Mouse (Mus musculus) heart, embryonic 15.5 days (tissue): ENCODE measurements around the gene Frmd4a. TPM values are rescaled to one million over a fixed set of nuclear protein-coding genes. Genes with fewer than 3 reads are reported as not detected.

Experiments
- ATAC-seq: fragments of 200-750 bp; cut with Nextera tagmentation; replicated peaks from 2 replicates; pipeline ENCODE4 v1.8.0; 2017; ENCODE audit warnings: low read depth, moderate TSS enrichment; ENCODE audit not compliant: insufficient number of reproducible peaks, insufficient read depth, low FRiP score
- H3K27ac ChIP-seq: fragments of 300-500 bp; sonication (generic); 2 replicates; pipeline ENCODE4 v1.5.1; 2015; ENCODE audit warnings: mild to moderate bottlenecking, inconsistent platforms
- H3K27me3 ChIP-seq: fragments of 300-500 bp; sonication (generic); 2 replicates; pipeline ENCODE4 v1.6.1; 2015; ENCODE audit warnings: inconsistent platforms
- H3K36me3 ChIP-seq: fragments of 300-500 bp; sonication (generic); 2 replicates; pipeline ENCODE4 v1.6.1; 2015; ENCODE audit warnings: mild to moderate bottlenecking, inconsistent platforms
- H3K4me1 ChIP-seq: fragments of 300-500 bp; sonication (generic); replicated peaks from 2 replicates; pipeline ENCODE4 v1.6.1; 2015; ENCODE audit warnings: inconsistent platforms
- H3K4me2 ChIP-seq: fragments of 300-500 bp; sonication (generic); 2 replicates; pipeline ENCODE4 v1.6.1; 2015; ENCODE audit warnings: inconsistent platforms, mild to moderate bottlenecking, moderate library complexity
- H3K4me3 ChIP-seq: fragments of 300-500 bp; sonication (generic); 2 replicates; pipeline ENCODE4 v1.5.1; 2015; ENCODE audit warnings: mild to moderate bottlenecking, inconsistent platforms
- H3K9ac ChIP-seq: fragments of 300-500 bp; sonication (generic); 2 replicates; pipeline ENCODE4 v1.6.1; 2015; ENCODE audit warnings: mild to moderate bottlenecking, inconsistent platforms
- H3K9me3 ChIP-seq: fragments of 300-500 bp; sonication (generic); replicated peaks from 2 replicates; pipeline ENCODE4 v1.6.1; 2016; ENCODE audit warnings: inconsistent platforms
- WGBS: fragments of 180-500 bp; shearing (Covaris S2); methylation state at CpG from one replicate; pipeline ENCODE4 v1.1.7; 2015; ENCODE audit warnings: mixed read lengths; 5-methylcytosine and 5-hydroxymethylcytosine counted together
- polyA plus RNA-seq: library from polyadenylated mRNA; unstranded; fragments of >200 nt; fragmentation: Nextera tagmentation; extraction: Ambion mirVana; gene quantifications from 2 replicates; pipeline ENCODE4 v1.2.1, GENCODE M21; 2015

The Frmd4a gene
- polyA plus RNA-seq, result 15.6 and 22.7 TPM in 2 replicates

DNA sequence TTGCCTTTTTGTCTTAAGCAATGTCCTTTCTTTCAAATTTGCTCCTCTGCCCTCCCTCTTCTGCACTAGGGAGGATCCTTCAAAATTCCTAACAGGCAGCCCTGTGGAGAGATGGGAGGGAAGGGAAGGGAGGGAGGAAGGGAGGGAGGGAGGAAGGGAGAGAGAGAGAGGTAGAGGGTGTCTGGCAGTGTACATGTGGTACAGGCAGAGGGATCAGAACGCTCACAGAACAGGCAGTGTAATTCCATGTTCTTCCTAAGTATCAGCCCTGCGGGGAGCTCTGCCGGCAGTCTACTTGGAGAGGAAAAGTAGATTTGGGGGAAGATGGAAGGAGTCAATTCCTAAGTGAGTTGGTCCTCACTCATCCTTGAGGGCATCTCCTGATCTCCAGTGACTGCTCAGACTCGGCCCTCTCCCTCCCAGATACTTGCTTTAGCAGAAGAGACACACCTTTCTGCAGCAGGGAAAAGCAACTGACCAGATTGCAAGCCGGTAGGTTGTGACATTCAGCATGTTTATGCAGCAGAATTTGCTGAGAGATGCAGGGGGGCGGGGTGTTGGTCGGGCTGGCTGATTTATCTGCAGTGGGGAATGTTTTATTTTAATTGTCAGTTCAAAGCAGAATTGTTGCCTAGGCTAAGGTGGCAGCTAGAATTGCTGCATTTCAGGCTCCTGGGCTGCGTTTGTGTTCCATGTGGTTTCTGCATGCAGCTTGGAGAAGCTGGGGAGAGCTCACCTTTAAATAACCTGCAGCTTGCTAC lies at the start of gene Frmd4a:
Frmd4a (plus strand) TSS at position 190 of the 761 bp plus-strand sequence.
- ATAC-seq, result no peak
- WGBS, result 41% methylated on average over 8 of the region's 8 CpGs
- no peak within 1 kb of the TSS for H3K9ac ChIP-seq

GRCm38 (mm10) chr2:3988876-3989275 lies 28.6 kb upstream of the Frmd4a start:
- Histone ChIP-seq H3K27me3 (no peaks in the 10 kb centered on the region), H3K9me3 (no peaks in the 10 kb centered on the region), H3K4me3 (no peak overlapping the region), H3K4me1 (no peaks in the 10 kb centered on the region), H3K9ac (no peak overlapping the region), H3K4me2 (no peak overlapping the region), H3K36me3 (no peaks in the 10 kb centered on the region), H3K27ac (no peak overlapping the region)
- 81% methylated on average over 7 of the region's 7 CpGs for WGBS
- ATAC-seq, result no peak

More for the DNA sequence above, at the start of gene Frmd4a:
- H3K4me3 ChIP-seq, result peak within 1 kb of the TSS; percentile 0; the same call in 1 of the 2 replicates
- H3K4me2 ChIP-seq, result peak within 1 kb of the TSS; percentile 27
- no peaks in the 10 kb centered on the region for H3K9me3 ChIP-seq
- H3K27me3 ChIP-seq, result no peaks in the 10 kb centered on the region
- peaks cover 6% of the 10 kb centered on the region; the same call in 1 of the 2 replicates for H3K4me1 ChIP-seq
- no peaks in the 10 kb centered on the region for H3K36me3 ChIP-seq
- no peak within 1 kb of the TSS for H3K27ac ChIP-seq

GRCm38 (mm10) chr2:3990431-3990830 lies 27.1 kb upstream of the Frmd4a start:
- Histone ChIP-seq H3K4me3 (no peak overlapping the region), H3K27ac (no peak overlapping the region), H3K9ac (no peak overlapping the region), H3K4me2 (no peak overlapping the region), H3K27me3 (no peaks in the 10 kb centered on the region), H3K4me1 (no peaks in the 10 kb centered on the region), H3K36me3 (no peaks in the 10 kb centered on the region), H3K9me3 (no peaks in the 10 kb centered on the region)
- ATAC-seq, result no peak
- WGBS, result 86% methylated on average over 1 of the region's 1 CpGs

DNA sequence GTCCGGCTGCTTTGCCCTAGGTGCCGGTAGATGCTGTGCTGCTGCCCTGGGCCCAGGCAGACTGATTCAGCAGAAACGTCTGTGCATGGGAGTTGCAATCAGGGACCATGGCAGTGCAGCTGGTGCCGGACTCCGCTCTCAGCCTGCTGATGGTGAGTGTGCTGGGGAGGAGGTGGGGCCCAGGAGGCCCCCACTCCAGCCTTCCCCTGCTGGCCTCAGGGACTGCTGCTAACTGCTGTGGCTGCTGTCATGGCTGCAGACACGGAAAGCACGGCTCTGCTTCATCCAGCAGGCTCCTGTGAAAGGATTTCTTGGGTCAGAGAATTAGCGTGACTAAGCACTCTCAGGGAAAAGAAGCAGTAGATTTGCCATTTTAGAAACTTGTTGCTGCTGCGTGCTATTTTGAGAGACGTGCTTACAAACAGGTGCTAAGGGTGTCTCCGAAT lies 937 bp downstream of the Frmd4a start:
- H3K4me2 ChIP-seq, result peak overlapping the region; percentile 27
- no peak overlapping the region for H3K27ac ChIP-seq
- H3K9ac ChIP-seq, result no peak overlapping the region

DNA sequence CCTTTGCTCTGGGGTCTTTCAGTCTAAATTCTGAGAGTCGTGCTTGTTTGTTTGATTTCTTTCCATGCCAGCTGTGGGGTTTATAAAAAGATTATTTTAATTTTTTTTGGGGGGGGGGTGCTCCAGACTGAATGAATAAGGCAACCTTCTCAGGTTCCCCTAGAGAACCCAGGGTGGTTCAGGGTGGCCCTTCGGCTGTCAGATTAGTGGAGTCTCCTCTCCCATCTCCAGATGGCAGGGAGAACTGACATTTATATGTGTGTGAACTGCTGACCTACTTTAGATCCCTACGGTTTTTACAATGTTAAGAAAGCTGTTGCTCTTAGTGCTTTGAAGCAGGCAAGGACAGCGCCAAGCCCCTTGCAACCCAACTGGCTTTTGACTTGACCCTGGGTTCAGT lies 1.4 kb downstream of the Frmd4a start:
- no peak overlapping the region for H3K4me2 ChIP-seq
- WGBS, result 66% methylated on average over 4 of the region's 4 CpGs
- H3K4me1 ChIP-seq, result peaks cover 6% of the 10 kb centered on the region; the same call in 1 of the 2 replicates
- H3K9ac ChIP-seq, result no peak overlapping the region
- no peak for ATAC-seq
- no peaks in the 10 kb centered on the region for H3K9me3 ChIP-seq
- no peaks in the 10 kb centered on the region for H3K36me3 ChIP-seq
- H3K27me3 ChIP-seq, result no peaks in the 10 kb centered on the region
- H3K4me3 ChIP-seq, result no peak overlapping the region
- no peak overlapping the region for H3K27ac ChIP-seq

More for the DNA sequence above, 937 bp downstream of the Frmd4a start:
- ATAC-seq, result 0 out of 2 replicates have a peak, but pooled peaks have one; percentile 31
- peak overlapping the region; percentile 0; the same call in 1 of the 2 replicates for H3K4me3 ChIP-seq
- peaks cover 6% of the 10 kb centered on the region; the same call in 1 of the 2 replicates for H3K4me1 ChIP-seq
- no peaks in the 10 kb centered on the region for H3K36me3 ChIP-seq
- 37% methylated on average over 11 of the region's 11 CpGs for WGBS
- no peaks in the 10 kb centered on the region for H3K27me3 ChIP-seq
- no peaks in the 10 kb centered on the region for H3K9me3 ChIP-seq

DNA sequence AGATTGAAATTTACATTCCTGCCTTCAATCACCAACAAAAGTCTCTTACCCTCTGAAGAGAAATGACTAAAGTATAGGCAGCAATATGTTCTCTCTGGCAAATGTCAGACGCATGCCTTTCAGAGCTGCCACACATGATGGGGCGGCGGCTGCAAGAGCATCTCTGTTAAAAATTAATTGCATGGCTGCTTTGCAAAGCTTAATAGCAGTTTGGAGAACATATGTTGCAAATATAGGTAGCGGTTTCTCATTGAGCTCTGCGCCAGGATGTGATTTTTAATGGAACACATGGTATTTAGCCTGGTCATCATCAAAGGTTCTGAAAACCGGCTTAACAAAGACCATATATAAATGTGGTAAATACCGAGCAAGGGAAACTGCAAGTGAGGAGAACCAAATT lies 7.4 kb downstream of the Frmd4a start:
- no peaks in the 10 kb centered on the region for H3K36me3 ChIP-seq
- ATAC-seq, result no peak
- no peaks in the 10 kb centered on the region for H3K9me3 ChIP-seq
- no peak overlapping the region for H3K27ac ChIP-seq
- H3K4me2 ChIP-seq, result no peak overlapping the region
- H3K9ac ChIP-seq, result no peak overlapping the region
- 84% methylated on average over 7 of the region's 7 CpGs for WGBS
- no peaks in the 10 kb centered on the region for H3K4me1 ChIP-seq
- no peak overlapping the region for H3K4me3 ChIP-seq
- H3K27me3 ChIP-seq, result no peaks in the 10 kb centered on the region

GRCm38 (mm10) chr2:4029031-4029747 lies 11.7 kb downstream of the Frmd4a start:
- no peak overlapping the region for H3K4me3 ChIP-seq
- H3K36me3 ChIP-seq, result no peaks in the 10 kb centered on the region
- no peaks in the 10 kb centered on the region for H3K27me3 ChIP-seq
- no peak for ATAC-seq
- WGBS, result 72% methylated on average over 4 of the region's 4 CpGs
- no peak overlapping the region for H3K9ac ChIP-seq
- no peaks in the 10 kb centered on the region for H3K9me3 ChIP-seq
- no peak overlapping the region for H3K27ac ChIP-seq
- H3K4me2 ChIP-seq, result no peak overlapping the region
- no peaks in the 10 kb centered on the region for H3K4me1 ChIP-seq

GRCm38 (mm10) chr2:4036153-4036589 lies 18.7 kb downstream of the Frmd4a start:
- no peaks in the 10 kb centered on the region for H3K9me3 ChIP-seq
- 76% methylated on average over 4 of the region's 4 CpGs for WGBS
- H3K4me2 ChIP-seq, result no peak overlapping the region
- H3K4me1 ChIP-seq, result no peaks in the 10 kb centered on the region
- ATAC-seq, result no peak
- H3K9ac ChIP-seq, result no peak overlapping the region
- H3K4me3 ChIP-seq, result no peak overlapping the region
- no peak overlapping the region for H3K27ac ChIP-seq
- no peaks in the 10 kb centered on the region for H3K36me3 ChIP-seq
- H3K27me3 ChIP-seq, result no peaks in the 10 kb centered on the region

DNA sequence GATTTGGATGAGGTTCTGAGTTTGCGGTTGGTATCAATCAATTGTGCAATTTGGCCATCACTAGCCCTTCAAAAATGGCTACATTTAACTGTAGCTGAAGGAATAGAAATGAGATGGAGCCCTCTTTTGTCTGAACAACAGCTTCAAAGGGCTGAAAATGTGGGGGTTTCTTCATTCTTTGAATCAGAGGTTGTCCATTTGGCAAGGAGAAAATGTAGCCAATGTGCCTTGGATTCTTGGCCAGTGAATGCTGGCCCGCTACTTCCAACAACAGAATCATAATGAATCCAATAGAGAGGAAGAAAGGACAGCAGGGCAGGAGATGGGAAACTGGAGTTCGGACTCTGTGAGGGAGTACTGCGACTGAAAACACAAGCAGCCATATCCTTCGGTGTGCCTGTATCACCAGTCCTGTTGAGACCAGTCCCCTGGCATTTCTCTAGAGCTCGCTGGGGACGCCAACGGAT lies 19.2 kb downstream of the Frmd4a start:
- Histone ChIP-seq H3K4me3 (no peak overlapping the region), H3K27me3 (no peaks in the 10 kb centered on the region)

DNA sequence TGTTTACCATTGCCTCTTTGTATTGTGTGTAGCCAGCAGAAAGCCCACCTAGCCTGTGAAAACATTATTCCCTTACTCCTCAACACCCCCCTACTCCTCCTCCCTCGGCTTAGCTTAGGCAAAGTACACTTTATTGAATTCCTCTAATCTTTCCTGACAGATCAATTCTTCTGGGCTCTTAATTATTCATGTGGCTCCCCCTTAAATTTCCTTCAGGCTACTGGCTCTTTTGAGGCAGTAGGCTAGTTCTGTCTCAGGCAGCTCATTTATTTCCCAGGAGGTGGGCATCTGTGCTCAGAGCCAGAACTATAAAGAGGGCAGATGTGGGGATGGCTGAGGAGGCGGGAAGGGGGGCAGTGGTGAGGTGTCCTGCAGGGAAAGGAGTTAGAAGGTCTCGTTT lies 24.5 kb downstream of the Frmd4a start:
- no peak overlapping the region for H3K4me3 ChIP-seq
- H3K4me2 ChIP-seq, result no peak overlapping the region
- no peaks in the 10 kb centered on the region for H3K27me3 ChIP-seq
- no peak overlapping the region for H3K27ac ChIP-seq
- H3K9me3 ChIP-seq, result no peaks in the 10 kb centered on the region
- H3K36me3 ChIP-seq, result no peaks in the 10 kb centered on the region
- H3K9ac ChIP-seq, result no peak overlapping the region
- WGBS, result 56% methylated on average over 3 of the region's 3 CpGs
- no peak for ATAC-seq
- H3K4me1 ChIP-seq, result no peaks in the 10 kb centered on the region

More for the DNA sequence above, 19.2 kb downstream of the Frmd4a start:
- WGBS, result 86% methylated on average over 8 of the region's 8 CpGs
- H3K4me2 ChIP-seq, result no peak overlapping the region
- no peaks in the 10 kb centered on the region for H3K4me1 ChIP-seq
- H3K9me3 ChIP-seq, result no peaks in the 10 kb centered on the region
- no peak overlapping the region for H3K27ac ChIP-seq
- H3K9ac ChIP-seq, result no peak overlapping the region
- H3K36me3 ChIP-seq, result no peaks in the 10 kb centered on the region
- ATAC-seq, result no peak

GRCm38 (mm10) chr2:4055481-4055880 lies 38.0 kb downstream of the Frmd4a start:
- no peak overlapping the region for H3K4me3 ChIP-seq
- no peaks in the 10 kb centered on the region for H3K9me3 ChIP-seq
- no peak overlapping the region for H3K4me2 ChIP-seq
- no peaks in the 10 kb centered on the region for H3K36me3 ChIP-seq
- H3K27ac ChIP-seq, result no peak overlapping the region
- no peaks in the 10 kb centered on the region for H3K4me1 ChIP-seq
- H3K27me3 ChIP-seq, result no peaks in the 10 kb centered on the region
- WGBS, result 49% methylated on average over 2 of the region's 2 CpGs
- no peak overlapping the region for H3K9ac ChIP-seq
- ATAC-seq, result no peak
